Mouse (Mus musculus): ENCODE measurements around the gene Plppr3. TPM values are rescaled to one million over a fixed set of nuclear protein-coding genes. Genes with fewer than 3 reads are reported as not detected.
A peak's percentile ranks its signal among the peaks of the same experiment; 100 is the strongest.
"Not testable (repeated sequence)": the region's sequence is repeated elsewhere in the genome, so short reads cannot be mapped to it uniquely, and the experiment has no call there.

Gene Plppr3
- polyA plus RNA-seq, 1 experiment: 0.11 TPM

DNA sequence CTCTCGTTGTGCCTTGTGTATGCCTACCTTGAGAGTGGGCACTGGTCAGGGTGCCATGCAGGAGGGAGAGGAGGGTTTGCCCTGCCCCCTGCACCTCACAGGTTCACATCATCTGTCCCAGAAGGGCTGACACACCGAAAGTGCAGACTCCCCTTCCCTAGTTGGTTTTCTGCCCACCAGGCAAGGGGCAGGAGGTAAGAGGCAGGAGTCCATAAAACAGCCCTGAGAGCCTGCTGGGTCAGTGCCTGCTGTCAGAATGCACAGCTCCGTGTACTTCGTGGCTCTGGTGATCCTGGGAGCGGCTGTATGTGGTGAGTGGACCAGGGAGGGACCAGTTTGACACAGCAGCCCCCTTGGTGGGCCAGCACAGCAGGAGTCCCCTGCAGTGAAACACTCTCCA is 16.2 kb upstream of the Plppr3 start, which contains the start of gene Cfd:
Cfd (plus strand) TSS at position 184 of the 400 bp plus-strand sequence.
- Histone ChIP-seq H3K9me3 (ENCODE audit: control insufficient read depth, low read length) (no peaks in the 10 kb centered on the region), H3K27me3 (ENCODE audit: control insufficient read depth) (peaks cover 7% of the 10 kb centered on the region), H3K4me1 (ENCODE audit: control insufficient read depth) (no peaks in the 10 kb centered on the region), H3K4me3 (replicated peaks) (no peak within 1 kb of the TSS), H3K36me3 (ENCODE audit: control insufficient read depth) (peaks cover 10% of the 10 kb centered on the region)
- TF ChIP-seq TAL1 (IDR thresholded peaks at IDR 0.05; ENCODE audit: low read length): no peak
- TF ChIP-seq GATA1 (IDR thresholded peaks at IDR 0.05; ENCODE audit: low read length): no peak

GRCm38 (mm10) chr10:79889386-79889785 is 15.0 kb upstream of the Plppr3 start:
- TF ChIP-seq TAL1 (IDR thresholded peaks at IDR 0.05; ENCODE audit: low read length): no peak
- TF ChIP-seq GATA1 (IDR thresholded peaks at IDR 0.05; ENCODE audit: low read length): no peak
- peaks cover 7% of the 10 kb centered on the region for H3K27me3 ChIP-seq (ENCODE audit: control insufficient read depth)
- H3K36me3 ChIP-seq (ENCODE audit: control insufficient read depth): peaks cover 1% of the 10 kb centered on the region; the same call in 1 of the 2 replicates
- H3K9me3 ChIP-seq (ENCODE audit: control insufficient read depth, low read length): no peaks in the 10 kb centered on the region
- no peaks in the 10 kb centered on the region for H3K4me1 ChIP-seq (ENCODE audit: control insufficient read depth)
- H3K4me3 ChIP-seq (replicated peaks): no peak overlapping the region

DNA sequence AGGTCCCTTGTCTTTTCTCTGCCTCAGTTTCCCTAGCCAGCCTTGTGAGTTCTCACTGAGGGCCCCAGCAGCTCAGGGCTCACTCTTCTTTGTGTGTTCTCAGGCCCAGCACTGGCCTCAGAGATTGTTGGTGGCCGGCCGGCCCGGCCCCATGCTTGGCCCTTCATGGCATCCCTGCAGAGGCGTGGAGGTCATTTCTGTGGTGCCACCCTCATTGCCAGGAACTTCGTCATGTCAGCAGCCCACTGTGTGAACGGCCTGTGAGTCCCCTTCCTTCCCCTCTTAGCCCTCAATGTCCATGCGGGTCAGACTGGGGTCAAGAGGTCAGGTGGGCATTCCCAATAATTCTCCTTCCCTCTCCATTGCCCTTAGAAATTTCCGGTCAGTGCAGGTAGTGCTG is 12.2 kb upstream of the Plppr3 start:
- no peak for TF ChIP-seq GATA1 (IDR thresholded peaks at IDR 0.05; ENCODE audit: low read length)
- no peak for TF ChIP-seq TAL1 (IDR thresholded peaks at IDR 0.05; ENCODE audit: low read length)
- peaks cover 11% of the 10 kb centered on the region for H3K4me1 ChIP-seq (ENCODE audit: control insufficient read depth)
- H3K4me3 ChIP-seq (replicated peaks): no peak overlapping the region
- no peaks in the 10 kb centered on the region for H3K9me3 ChIP-seq (ENCODE audit: control insufficient read depth, low read length)
- H3K27me3 ChIP-seq (ENCODE audit: control insufficient read depth): peaks cover 27% of the 10 kb centered on the region
- H3K36me3 ChIP-seq (ENCODE audit: control insufficient read depth): no peaks in the 10 kb centered on the region

- Histone ChIP-seq H3K27me3 (ENCODE audit: control insufficient read depth) (peaks cover 29% of the 10 kb centered on the region), H3K4me1 (ENCODE audit: control insufficient read depth) (peaks cover 17% of the 10 kb centered on the region), H3K36me3 (ENCODE audit: control insufficient read depth) (no peaks in the 10 kb centered on the region), H3K9me3 (ENCODE audit: control insufficient read depth, low read length) (no peaks in the 10 kb centered on the region), H3K4me3 (replicated peaks) (no peak within 1 kb of the TSS)
- TF ChIP-seq GATA1 (IDR thresholded peaks at IDR 0.05; ENCODE audit: low read length) (no peak), TAL1 (IDR thresholded peaks at IDR 0.05; ENCODE audit: low read length) (no peak)
These were observed 11.6 kb upstream of the Plppr3 start, which contains the start of gene Elane for GRCm38 (mm10) chr10:79886054-79886453. TSS of gene Elane (plus strand) at chr10:79886247.

DNA sequence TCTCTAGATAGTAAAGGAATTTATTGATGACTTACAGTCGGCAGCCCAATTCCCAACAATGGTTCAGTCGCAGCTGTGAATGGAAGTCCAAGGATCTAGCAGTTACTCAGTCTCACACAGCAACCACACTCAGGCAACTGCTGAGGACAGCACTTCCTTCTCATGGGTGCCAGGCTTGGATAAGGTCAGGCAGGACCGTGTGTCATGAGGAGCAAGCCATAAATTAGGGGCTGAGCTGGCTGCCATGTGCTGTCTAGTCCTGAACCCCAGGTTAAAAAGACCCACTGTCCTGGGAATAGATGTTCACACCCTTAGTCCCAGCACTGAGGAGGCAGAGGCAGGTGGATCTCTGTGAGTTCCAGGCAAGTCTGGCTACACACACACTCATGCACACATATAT is 10.5 kb upstream of the Plppr3 start:
- peaks cover 33% of the 10 kb centered on the region for H3K27me3 ChIP-seq (ENCODE audit: control insufficient read depth)
- H3K4me3 ChIP-seq (replicated peaks); H3K9me3 ChIP-seq (ENCODE audit: control insufficient read depth, low read length); H3K36me3 ChIP-seq (ENCODE audit: control insufficient read depth): not testable (repeated sequence)
- peaks cover 26% of the 10 kb centered on the region for H3K4me1 ChIP-seq (ENCODE audit: control insufficient read depth)

DNA sequence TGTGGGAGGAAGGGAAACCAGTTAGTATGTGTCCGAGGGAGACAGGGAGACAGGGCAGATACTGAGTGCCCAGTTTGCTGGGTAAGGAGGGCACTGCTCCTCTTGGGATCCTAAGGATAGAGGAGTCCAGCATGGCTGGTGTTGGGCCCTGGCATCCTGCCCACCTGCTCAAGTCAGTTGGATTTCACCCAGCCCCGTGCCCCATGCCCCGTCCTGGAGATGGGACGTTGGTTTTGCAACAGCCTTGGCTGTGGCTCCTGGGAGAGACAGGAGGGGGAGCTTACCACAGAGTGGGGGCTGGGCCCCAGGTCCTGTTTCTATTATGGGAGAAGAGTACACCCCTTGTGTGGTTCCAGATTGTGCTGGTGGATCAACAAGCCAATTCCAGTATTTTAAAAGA is 10.0 kb upstream of the Plppr3 start:
- Histone ChIP-seq H3K4me1 (ENCODE audit: control insufficient read depth) (peaks cover 28% of the 10 kb centered on the region), H3K27me3 (ENCODE audit: control insufficient read depth) (peaks cover 36% of the 10 kb centered on the region), H3K4me3 (replicated peaks) (no peak overlapping the region), H3K36me3 (ENCODE audit: control insufficient read depth) (no peaks in the 10 kb centered on the region), H3K9me3 (ENCODE audit: control insufficient read depth, low read length) (no peaks in the 10 kb centered on the region)
- TF ChIP-seq GATA1 (IDR thresholded peaks at IDR 0.05; ENCODE audit: low read length): no peak
- TF ChIP-seq TAL1 (IDR thresholded peaks at IDR 0.05; ENCODE audit: low read length): no peak

DNA sequence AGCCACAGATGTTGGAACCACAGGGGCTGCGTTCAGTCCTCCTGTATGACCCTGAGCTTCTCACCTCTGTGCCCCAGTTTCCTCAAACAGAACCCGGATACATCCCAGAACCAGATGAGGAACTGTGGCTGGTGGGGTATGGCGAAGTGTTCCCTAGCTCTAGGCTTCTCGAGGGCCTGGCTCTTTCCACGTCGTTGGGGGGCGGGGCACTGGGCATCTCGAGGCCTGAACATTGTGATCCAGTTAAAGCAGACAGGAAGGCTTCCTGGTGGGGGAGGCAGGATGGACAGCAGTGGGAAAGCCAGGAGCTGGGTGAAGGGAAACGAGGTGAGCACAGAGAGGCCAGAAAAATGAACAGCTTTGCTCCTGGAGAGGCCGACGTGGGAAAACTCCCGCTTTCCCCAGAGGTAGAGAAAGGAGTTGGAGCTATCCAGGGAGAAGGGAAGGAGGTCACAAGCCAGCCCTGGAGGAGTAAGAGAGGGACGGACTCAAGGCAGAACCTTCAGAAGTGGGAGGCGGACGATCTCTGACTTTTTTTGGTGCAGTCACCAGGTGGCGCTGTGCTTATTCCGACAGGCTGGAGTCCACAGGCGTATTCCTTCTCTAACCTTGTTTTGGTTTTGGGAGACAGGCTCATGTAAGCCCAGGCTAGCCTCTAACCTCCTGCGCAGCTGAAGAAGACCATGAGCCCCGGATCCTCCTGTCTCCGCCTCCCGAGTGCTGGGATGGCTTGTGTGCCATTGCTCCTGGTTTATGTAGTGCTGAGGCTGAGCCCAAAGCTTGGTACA is 9.1 kb upstream of the Plppr3 start:
- Histone ChIP-seq H3K27me3 (ENCODE audit: control insufficient read depth) (peaks cover 42% of the 10 kb centered on the region), H3K4me3 (replicated peaks) (no peak overlapping the region), H3K9me3 (ENCODE audit: control insufficient read depth, low read length) (no peaks in the 10 kb centered on the region), H3K4me1 (ENCODE audit: control insufficient read depth) (peaks cover 28% of the 10 kb centered on the region), H3K36me3 (ENCODE audit: control insufficient read depth) (no peaks in the 10 kb centered on the region)
- no peak for TF ChIP-seq GATA1 (IDR thresholded peaks at IDR 0.05; ENCODE audit: low read length)
- TF ChIP-seq TAL1 (IDR thresholded peaks at IDR 0.05; ENCODE audit: low read length): no peak

GRCm38 (mm10) chr10:79881981-79882380 is 7.5 kb upstream of the Plppr3 start:
- TF ChIP-seq GATA1 (IDR thresholded peaks at IDR 0.05; ENCODE audit: low read length) (no peak), TAL1 (IDR thresholded peaks at IDR 0.05; ENCODE audit: low read length) (no peak)
- Histone ChIP-seq H3K9me3 (ENCODE audit: control insufficient read depth, low read length) (no peaks in the 10 kb centered on the region), H3K27me3 (ENCODE audit: control insufficient read depth) (peaks cover 54% of the 10 kb centered on the region), H3K36me3 (ENCODE audit: control insufficient read depth) (no peaks in the 10 kb centered on the region), H3K4me3 (replicated peaks) (peak overlapping the region; percentile 23), H3K4me1 (ENCODE audit: control insufficient read depth) (peaks cover 38% of the 10 kb centered on the region)

- Histone ChIP-seq H3K9me3 (ENCODE audit: control insufficient read depth, low read length) (no peaks in the 10 kb centered on the region), H3K4me1 (ENCODE audit: control insufficient read depth) (peaks cover 40% of the 10 kb centered on the region), H3K4me3 (replicated peaks) (no peak overlapping the region), H3K27me3 (ENCODE audit: control insufficient read depth) (peaks cover 56% of the 10 kb centered on the region), H3K36me3 (ENCODE audit: control insufficient read depth) (no peaks in the 10 kb centered on the region)
- TF ChIP-seq TAL1 (IDR thresholded peaks at IDR 0.05; ENCODE audit: low read length) (no peak), GATA1 (IDR thresholded peaks at IDR 0.05; ENCODE audit: low read length) (no peak)
These were observed 6.3 kb upstream of the Plppr3 start for GRCm38 (mm10) chr10:79880721-79881120.

All from erythroblast, embryonic 14.5 days (primary cell).